Mouse (Mus musculus) cortical plate, adult 2 months (tissue): Measurements from ENCODE around the gene Dlg2.

Experiments
- CTCF ChIP-seq: fragments of 200-500 bp; IDR thresholded peaks from 2 replicates; pipeline ENCODE4 v1.5.1; 2011; ENCODE audit warnings: mild to moderate bottlenecking, control low read depth, low read length; ENCODE audit not compliant: insufficient read depth; ENCODE audit errors: extremely low read depth
- POLR2A ChIP-seq: fragments of 200-500 bp; IDR thresholded peaks from 2 replicates; pipeline ENCODE4 v1.6.1; 2011; ENCODE audit warnings: mild to moderate bottlenecking, low read length, control low read depth; ENCODE audit not compliant: insufficient read depth; ENCODE audit errors: extremely low read depth

DNA sequence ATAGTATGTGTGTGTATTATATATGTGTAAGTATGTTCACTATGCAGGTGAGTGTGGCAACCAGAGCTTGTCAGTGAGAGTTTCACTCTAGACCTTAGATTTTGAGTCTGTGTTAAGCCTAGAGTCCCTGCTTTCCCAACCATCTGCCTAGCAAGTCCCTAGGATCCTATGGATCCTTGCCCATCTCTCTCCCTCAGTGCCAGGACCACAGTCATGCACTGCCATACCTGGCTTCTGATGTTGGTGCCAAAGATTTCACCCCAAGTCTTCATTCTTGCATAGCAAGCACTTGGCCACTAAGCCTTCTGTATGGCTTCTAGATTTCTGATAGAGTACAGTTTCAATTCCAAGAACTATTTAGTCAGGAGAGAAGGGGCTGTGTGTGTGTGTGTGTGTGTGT, 1843.7 kb downstream of the Dlg2 start:
- no peak for TF ChIP-seq CTCF
- no peak for TF ChIP-seq POLR2A
